Mouse (Mus musculus) lung, embryonic 14.5 days (tissue): ENCODE measurements around the gene Srm. TPM values are rescaled to one million over a fixed set of nuclear protein-coding genes. Genes with fewer than 3 reads are reported as not detected.

Source experiments
- ATAC-seq: fragments of 200-750 bp; cut with Nextera tagmentation; 2 replicates; pipeline ENCODE4 v1.8.0; 2017; ENCODE audit warnings: mild to moderate bottlenecking, moderate TSS enrichment, moderate library complexity; ENCODE audit not compliant: insufficient read depth
- DNase-seq: peaks from one replicate; pipeline ENCODE4 v3.0.0-alpha.2; 2015
- H3K27ac ChIP-seq: fragments of 300-500 bp; sonication (generic); 2 replicates; pipeline ENCODE4 v1.5.1; 2014; ENCODE audit warnings: low read depth, mild to moderate bottlenecking, moderate library complexity
- H3K27me3 ChIP-seq: fragments of 300-500 bp; sonication (generic); 2 replicates; pipeline ENCODE4 v1.6.1; 2014; ENCODE audit warnings: low read length, control low read depth; ENCODE audit not compliant: insufficient read depth
- H3K36me3 ChIP-seq: fragments of 300-500 bp; sonication (generic); 2 replicates; pipeline ENCODE4 v1.6.1; 2014; ENCODE audit warnings: control low read depth; ENCODE audit not compliant: insufficient read depth
- H3K4me1 ChIP-seq: fragments of 300-500 bp; sonication (generic); 2 replicates; pipeline ENCODE4 v1.6.1; 2014; ENCODE audit warnings: antibody characterized with exemption, control low read depth; ENCODE audit not compliant: insufficient read depth
- H3K4me2 ChIP-seq: fragments of 300-500 bp; sonication (generic); 2 replicates; pipeline ENCODE4 v1.6.1; 2014; ENCODE audit warnings: mild to moderate bottlenecking
- H3K4me3 ChIP-seq: fragments of 300-500 bp; sonication (generic); 2 replicates; pipeline ENCODE4 v1.5.1; 2014; ENCODE audit warnings: low read depth, low read length
- H3K9ac ChIP-seq: fragments of 300-500 bp; sonication (generic); 2 replicates; pipeline ENCODE4 v1.6.1; 2014
- H3K9me3 ChIP-seq: fragments of 300-500 bp; sonication (generic); 2 replicates; pipeline ENCODE4 v1.6.1; 2016; ENCODE audit warnings: low read depth, low read length, control low read depth
- CTCF ChIP-seq: IDR thresholded peaks from 2 replicates; pipeline ENCODE4 v1.5.1; 2016; ENCODE audit warnings: antibody characterized with exemption, low read depth
- WGBS: fragments of 180-500 bp; shearing (Covaris S2); extraction: QIAGEN DNeasy Blood & Tissue Kit; methylation state at CpG from one replicate; pipeline ENCODE4 v1.1.7; 2014; 5-methylcytosine and 5-hydroxymethylcytosine counted together
- polyA plus RNA-seq: library from polyadenylated mRNA; unstranded; fragments of >200 nt; fragmentation: Nextera tagmentation; extraction: Ambion mirVana; gene quantifications from 2 replicates; pipeline ENCODE4 v1.2.1, GENCODE M21; 2014

Gene Srm
- polyA plus RNA-seq, 1 experiment from 2014 or later: 279 TPM

DNA sequence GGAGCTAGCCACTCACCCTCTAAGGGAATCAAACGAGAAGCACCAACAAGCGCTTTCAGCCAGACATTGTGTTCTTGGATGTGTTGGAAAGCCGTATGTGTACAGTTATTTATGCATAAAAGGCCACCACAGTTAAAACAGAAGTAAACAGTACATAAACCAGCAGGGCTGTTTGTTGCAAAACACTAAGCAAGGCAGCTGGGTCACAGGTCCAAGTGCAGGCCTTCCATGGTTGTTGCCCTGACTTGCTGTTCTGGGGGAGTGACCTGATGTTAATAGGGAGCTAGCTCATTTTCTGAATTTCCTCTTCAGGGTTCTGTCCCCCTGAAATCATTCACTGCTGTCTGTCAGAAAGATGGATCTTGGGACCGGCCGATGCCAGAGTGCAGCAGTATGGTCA lies 18.5 kb downstream of the Srm start:
- DNase-seq: no peak
- WGBS: 78% methylated on average over 5 of the region's 5 CpGs
- peaks cover 31% of the 10 kb centered on the region for H3K36me3 ChIP-seq
- H3K9ac ChIP-seq: no peak overlapping the region
- H3K4me1 ChIP-seq: no peaks in the 10 kb centered on the region
- no peaks in the 10 kb centered on the region for H3K9me3 ChIP-seq
- H3K4me2 ChIP-seq: no peak overlapping the region
- no peaks in the 10 kb centered on the region for H3K27me3 ChIP-seq
- no peak for ATAC-seq
- TF ChIP-seq CTCF: no peak
- H3K4me3 ChIP-seq: no peak overlapping the region
- H3K27ac ChIP-seq: no peak overlapping the region

DNA sequence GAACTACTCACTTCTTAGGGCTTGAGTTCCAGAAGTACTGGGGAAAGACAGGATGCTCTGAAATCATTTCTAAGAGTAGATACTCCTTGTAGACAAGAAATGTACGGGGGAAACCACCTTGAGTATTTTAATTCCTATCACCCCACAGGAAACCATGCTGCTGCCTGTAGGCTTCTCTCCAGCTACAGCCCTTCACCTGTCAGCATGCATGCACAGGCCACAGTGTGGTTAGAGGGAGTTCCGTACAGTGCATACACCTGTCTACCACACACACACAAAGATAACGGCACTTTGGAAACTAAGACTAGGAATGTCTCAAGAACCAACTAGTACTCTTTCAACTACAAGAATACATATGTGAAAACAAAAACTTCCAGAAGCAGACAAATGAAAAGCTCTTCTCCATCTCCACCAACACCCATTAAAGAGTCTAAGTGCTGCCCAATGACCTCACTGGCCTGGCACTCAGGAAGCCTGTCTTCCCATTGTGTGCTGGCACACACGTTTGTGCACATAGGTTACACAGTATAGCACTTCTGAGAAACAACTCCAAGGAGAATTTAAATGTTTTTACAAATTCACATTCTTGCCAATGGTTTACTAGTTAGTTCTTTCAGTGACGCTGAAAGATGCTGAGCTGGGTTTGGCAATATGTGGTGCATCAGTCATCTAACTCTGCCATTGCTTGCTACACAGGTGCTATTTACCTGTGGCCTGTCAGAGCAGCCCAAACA lies 19.5 kb downstream of the Srm start:
- Histone ChIP-seq H3K4me2 (no peak overlapping the region), H3K9me3 (no peaks in the 10 kb centered on the region), H3K27ac (no peak overlapping the region), H3K9ac (no peak overlapping the region), H3K27me3 (no peaks in the 10 kb centered on the region), H3K4me1 (no peaks in the 10 kb centered on the region), H3K36me3 (peaks cover 41% of the 10 kb centered on the region), H3K4me3 (no peak overlapping the region)
- ATAC-seq (no peak), DNase-seq (no peak)
- WGBS: 62% methylated on average over 5 of the region's 5 CpGs
- no peak for TF ChIP-seq CTCF

DNA sequence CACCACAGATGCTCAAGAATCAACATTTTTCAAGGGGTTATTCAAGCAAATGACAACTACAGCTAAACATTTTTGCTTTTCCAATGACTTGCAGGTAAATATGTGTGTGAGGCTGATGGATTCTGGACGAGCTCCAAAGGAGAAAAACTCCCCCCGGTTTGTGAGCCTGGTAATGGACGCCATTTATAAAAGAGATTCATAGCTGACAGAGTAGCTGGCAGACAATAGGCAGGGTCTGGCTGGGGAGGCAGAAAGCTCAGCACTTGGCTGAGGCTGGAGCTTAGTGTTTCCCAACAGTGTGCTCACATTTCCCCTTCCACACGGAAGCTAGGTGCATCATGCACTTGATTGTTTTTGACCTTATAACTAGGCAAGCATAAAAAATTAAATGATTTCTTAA lies 21.3 kb downstream of the Srm start:
- ATAC-seq: no peak
- no peak overlapping the region for H3K27ac ChIP-seq
- no peak overlapping the region for H3K9ac ChIP-seq
- 56% methylated on average over 4 of the region's 4 CpGs for WGBS
- peaks cover 58% of the 10 kb centered on the region for H3K36me3 ChIP-seq
- no peak overlapping the region for H3K4me2 ChIP-seq
- H3K4me1 ChIP-seq: no peaks in the 10 kb centered on the region
- no peak overlapping the region for H3K4me3 ChIP-seq
- no peaks in the 10 kb centered on the region for H3K27me3 ChIP-seq
- no peaks in the 10 kb centered on the region for H3K9me3 ChIP-seq
- no peak for DNase-seq
- no peak for TF ChIP-seq CTCF

DNA sequence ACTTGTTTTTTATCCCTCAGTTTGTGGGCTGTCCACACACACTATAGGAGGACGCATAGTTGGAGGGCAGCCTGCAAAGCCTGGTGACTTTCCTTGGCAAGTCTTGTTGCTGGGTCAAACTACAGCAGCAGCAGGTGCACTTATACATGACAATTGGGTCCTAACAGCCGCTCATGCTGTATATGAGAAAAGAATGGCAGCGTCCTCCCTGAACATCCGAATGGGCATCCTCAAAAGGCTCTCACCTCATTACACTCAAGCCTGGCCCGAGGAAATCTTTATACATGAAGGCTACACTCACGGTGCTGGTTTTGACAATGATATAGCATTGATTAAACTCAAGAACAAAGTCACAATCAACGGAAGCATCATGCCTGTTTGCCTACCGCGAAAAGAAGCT lies 22.4 kb downstream of the Srm start:
- no peak for TF ChIP-seq CTCF
- Histone ChIP-seq H3K9me3 (no peaks in the 10 kb centered on the region), H3K27me3 (no peaks in the 10 kb centered on the region), H3K4me1 (no peaks in the 10 kb centered on the region), H3K27ac (no peak overlapping the region), H3K36me3 (peaks cover 66% of the 10 kb centered on the region), H3K4me3 (no peak overlapping the region), H3K4me2 (no peak overlapping the region), H3K9ac (no peak overlapping the region)
- WGBS: 79% methylated on average over 9 of the region's 9 CpGs
- ATAC-seq: no peak
- DNase-seq: no peak

DNA sequence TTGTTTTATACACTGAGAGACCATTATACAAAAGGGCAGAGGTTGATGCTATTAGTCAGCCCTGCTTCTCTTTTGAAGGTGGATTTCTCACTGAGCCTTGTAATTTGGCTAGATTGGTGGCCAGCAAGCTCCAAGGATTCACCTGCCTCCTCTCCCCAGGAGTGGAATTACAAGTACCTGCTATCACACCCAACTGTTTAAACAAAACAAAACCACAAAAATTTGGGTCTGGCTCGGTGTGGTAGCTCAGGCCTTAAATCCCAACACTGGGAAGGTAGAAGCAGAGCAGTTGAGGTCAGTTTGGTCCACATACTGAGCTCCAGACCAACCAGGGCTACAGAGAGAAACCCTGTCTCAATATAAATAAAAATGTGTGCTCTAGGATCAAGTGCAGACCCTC lies 28.5 kb downstream of the Srm start:
- peaks cover 95% of the 10 kb centered on the region for H3K36me3 ChIP-seq
- H3K4me2 ChIP-seq: no peak overlapping the region
- no peak for ATAC-seq
- H3K9ac ChIP-seq: no peak overlapping the region
- no peaks in the 10 kb centered on the region for H3K9me3 ChIP-seq
- no peak overlapping the region for H3K4me3 ChIP-seq
- WGBS: 45% methylated on average over 1 of the region's 1 CpGs
- no peak for DNase-seq
- H3K27me3 ChIP-seq: no peaks in the 10 kb centered on the region
- TF ChIP-seq CTCF: no peak
- 0 out of 2 replicates have a peak, but pooled peaks cover 5% of the 10 kb centered on the region for H3K4me1 ChIP-seq
- H3K27ac ChIP-seq: no peak overlapping the region

DNA sequence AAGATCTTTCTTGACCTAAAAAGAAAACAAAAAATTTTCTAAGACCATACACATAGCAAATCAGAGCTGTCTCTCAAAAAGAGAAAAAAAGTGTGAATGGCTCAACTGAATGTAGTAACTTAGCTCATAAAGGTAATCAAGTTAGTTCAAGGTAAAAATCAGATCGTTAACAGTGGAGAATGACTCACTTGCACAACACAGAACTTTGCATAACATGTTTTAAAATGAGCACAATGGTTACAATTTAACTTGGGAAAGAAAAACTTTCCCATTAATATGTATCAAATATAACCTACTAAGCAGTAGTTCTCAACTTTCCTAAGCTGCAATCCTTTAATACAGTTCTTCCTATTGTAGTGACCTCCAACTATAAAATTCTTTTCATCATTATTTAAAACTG lies 29.4 kb downstream of the Srm start:
- Histone ChIP-seq H3K36me3 (peaks cover 89% of the 10 kb centered on the region), H3K4me1 (peaks cover 8% of the 10 kb centered on the region; the same call in 1 of the 2 replicates), H3K9ac (no peak overlapping the region), H3K27ac (no peak overlapping the region), H3K4me3 (no peak overlapping the region), H3K27me3 (no peaks in the 10 kb centered on the region), H3K4me2 (no peak overlapping the region), H3K9me3 (no peaks in the 10 kb centered on the region)
- ATAC-seq: no peak
- WGBS: 86% methylated on average over 1 of the region's 1 CpGs
- DNase-seq: no peak
- no peak for TF ChIP-seq CTCF

DNA sequence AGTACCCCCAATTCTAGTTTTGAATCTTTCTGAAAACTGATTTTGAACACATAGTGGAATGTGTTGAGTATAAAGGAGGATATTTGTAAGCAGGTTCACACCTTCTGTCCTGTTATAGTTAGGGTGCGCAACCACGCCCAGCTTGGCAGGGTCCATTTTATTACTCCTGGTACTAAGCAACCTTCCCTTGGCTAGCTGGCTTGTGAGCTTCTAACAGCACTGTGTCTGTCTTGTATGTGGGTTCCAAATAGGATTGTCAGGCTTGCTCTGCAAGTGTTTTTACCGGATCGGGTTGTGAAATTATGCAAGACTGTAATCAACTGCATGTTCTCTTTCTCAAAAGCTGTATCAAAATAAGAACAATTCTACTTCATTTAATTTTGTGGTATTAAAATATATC lies 31.2 kb downstream of the Srm start:
- H3K4me2 ChIP-seq: no peak overlapping the region
- DNase-seq (no peak), ATAC-seq (no peak)
- H3K9me3 ChIP-seq: no peaks in the 10 kb centered on the region
- H3K4me3 ChIP-seq: no peak overlapping the region
- H3K27ac ChIP-seq: no peak overlapping the region
- H3K27me3 ChIP-seq: no peaks in the 10 kb centered on the region
- H3K9ac ChIP-seq: no peak overlapping the region
- 92% methylated on average over 4 of the region's 4 CpGs for WGBS
- no peak for TF ChIP-seq CTCF
- peaks cover 8% of the 10 kb centered on the region; the same call in 1 of the 2 replicates for H3K4me1 ChIP-seq
- peaks cover 72% of the 10 kb centered on the region for H3K36me3 ChIP-seq

DNA sequence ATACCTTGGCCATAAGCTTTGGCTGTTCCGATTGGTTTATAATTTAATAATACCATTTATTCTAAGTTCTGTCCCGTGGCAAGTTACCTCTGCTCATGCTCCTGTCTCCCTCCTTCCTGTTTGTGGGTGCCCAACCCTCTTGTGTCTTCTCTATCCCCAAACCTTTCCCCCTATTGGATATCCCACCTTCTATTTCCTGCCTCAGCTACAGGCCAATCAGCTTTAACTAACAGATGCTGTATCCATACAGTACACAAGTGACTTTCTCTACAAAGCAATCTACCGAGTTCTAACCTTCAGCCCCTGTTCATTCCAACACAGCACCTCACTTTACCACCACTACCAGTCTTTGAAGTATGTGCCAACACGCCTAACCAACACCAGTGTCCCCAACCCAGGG lies 32.3 kb downstream of the Srm start:
- no peak for ATAC-seq
- peaks cover 65% of the 10 kb centered on the region for H3K36me3 ChIP-seq
- TF ChIP-seq CTCF: no peak
- peaks cover 8% of the 10 kb centered on the region; the same call in 1 of the 2 replicates for H3K4me1 ChIP-seq
- no peak overlapping the region for H3K9ac ChIP-seq
- H3K4me3 ChIP-seq: no peak overlapping the region
- H3K27ac ChIP-seq: no peak overlapping the region
- no peak overlapping the region for H3K4me2 ChIP-seq
- DNase-seq: no peak
- no peaks in the 10 kb centered on the region for H3K9me3 ChIP-seq
- no peaks in the 10 kb centered on the region for H3K27me3 ChIP-seq
- 82% methylated on average over 4 of the region's 4 CpGs for WGBS
